Mouse (Mus musculus): ENCODE results near the gene Sfrp2.

GRCm38 (mm10) chr3:83791444-83791843 lies 25.3 kb downstream of the Sfrp2 start:
- TF ChIP-seq POLR2A (IDR thresholded peaks at IDR 0.05; ENCODE audit: low read depth, low read length) (no peak), CTCF (IDR thresholded peaks at IDR 0.05; ENCODE audit: extremely low read depth, insufficient read length, insufficient replicate concordance, low read depth, low read length) (no peak)
